Mouse (Mus musculus): ENCODE results near the gene Dnajc11. TPM values are rescaled to one million over a fixed set of nuclear protein-coding genes. Genes with fewer than 3 reads are reported as not detected.
A peak's percentile ranks its signal among the peaks of the same experiment; 100 is the strongest.

Dnajc11 gene
- polyA plus RNA-seq, 1 experiment from 2014 or later, result 23.0 TPM

- Histone ChIP-seq H3K9ac (replicated peaks; ENCODE audit: low read depth) (no peak overlapping the region), H3K36me3 (ENCODE audit: insufficient read depth, low read length) (no peaks in the 10 kb centered on the region), H3K4me1 (ENCODE audit: insufficient read depth, low read depth, low read length) (peaks cover 12% of the 10 kb centered on the region), H3K4me2 (replicated peaks; ENCODE audit: low read depth, low read length) (no peak overlapping the region), H3K4me3 (ENCODE audit: low read depth, low read length) (no peak overlapping the region), H3K27ac (ENCODE audit: low read length) (no peak overlapping the region), H3K27me3 (replicated peaks; ENCODE audit: insufficient read depth, low read length) (no peaks in the 10 kb centered on the region), H3K9me3 (ENCODE audit: low read length) (no peaks in the 10 kb centered on the region)
- TF ChIP-seq CTCF (IDR thresholded peaks at IDR 0.05) (no peak), EP300 (IDR thresholded peaks at IDR 0.05) (no peak)
- no peak for DNase-seq (ENCODE audit: low spot score)
- ATAC-seq, result no peak
- WGBS, result 72% methylated on average over 4 of the region's 4 CpGs
Measured at GRCm38 (mm10) chr4:151905621-151906020, 27.9 kb upstream of the Dnajc11 start.

GRCm38 (mm10) chr4:151907577-151908343, 25.7 kb upstream of the Dnajc11 start:
- Histone ChIP-seq H3K36me3 (ENCODE audit: insufficient read depth, low read length) (no peaks in the 10 kb centered on the region), H3K27me3 (replicated peaks; ENCODE audit: insufficient read depth, low read length) (no peaks in the 10 kb centered on the region), H3K27ac (ENCODE audit: low read length) (no peak overlapping the region), H3K4me1 (ENCODE audit: insufficient read depth, low read depth, low read length) (peaks cover 7% of the 10 kb centered on the region), H3K4me2 (replicated peaks; ENCODE audit: low read depth, low read length) (no peak overlapping the region), H3K4me3 (ENCODE audit: low read depth, low read length) (no peak overlapping the region), H3K9me3 (ENCODE audit: low read length) (no peaks in the 10 kb centered on the region), H3K9ac (replicated peaks; ENCODE audit: low read depth) (no peak overlapping the region)
- no peak for ATAC-seq
- 61% methylated on average over 26 of the region's 26 CpGs for WGBS
- no peak for DNase-seq (ENCODE audit: low spot score)
- TF ChIP-seq CTCF (IDR thresholded peaks at IDR 0.05) (no peak), EP300 (IDR thresholded peaks at IDR 0.05) (no peak)

GRCm38 (mm10) chr4:151908809-151909208, 24.7 kb upstream of the Dnajc11 start:
- Histone ChIP-seq H3K9ac (replicated peaks; ENCODE audit: low read depth) (no peak overlapping the region), H3K36me3 (ENCODE audit: insufficient read depth, low read length) (no peaks in the 10 kb centered on the region), H3K27me3 (replicated peaks; ENCODE audit: insufficient read depth, low read length) (no peaks in the 10 kb centered on the region), H3K4me1 (ENCODE audit: insufficient read depth, low read depth, low read length) (no peaks in the 10 kb centered on the region; the same call in 1 of the 2 replicates), H3K9me3 (ENCODE audit: low read length) (no peaks in the 10 kb centered on the region), H3K4me3 (ENCODE audit: low read depth, low read length) (no peak overlapping the region), H3K27ac (ENCODE audit: low read length) (no peak overlapping the region), H3K4me2 (replicated peaks; ENCODE audit: low read depth, low read length) (no peak overlapping the region)
- TF ChIP-seq CTCF (IDR thresholded peaks at IDR 0.05), result no peak
- no peak for TF ChIP-seq EP300 (IDR thresholded peaks at IDR 0.05)
- DNase-seq (ENCODE audit: low spot score) (no peak), ATAC-seq (no peak)
- WGBS, result 71% methylated on average over 8 of the region's 8 CpGs

- TF ChIP-seq EP300 (IDR thresholded peaks at IDR 0.05) (no peak), CTCF (IDR thresholded peaks at IDR 0.05) (no peak)
- H3K4me3 ChIP-seq (ENCODE audit: low read depth, low read length), result no peak overlapping the region
- no peaks in the 10 kb centered on the region for H3K36me3 ChIP-seq (ENCODE audit: insufficient read depth, low read length)
- no peak overlapping the region for H3K4me2 ChIP-seq (replicated peaks; ENCODE audit: low read depth, low read length)
- no peak for DNase-seq (ENCODE audit: low spot score)
- H3K4me1 ChIP-seq (ENCODE audit: insufficient read depth, low read depth, low read length), result no peaks in the 10 kb centered on the region
- H3K27me3 ChIP-seq (replicated peaks; ENCODE audit: insufficient read depth, low read length), result no peaks in the 10 kb centered on the region
- no peak overlapping the region for H3K27ac ChIP-seq (ENCODE audit: low read length)
- 85% methylated on average over 10 of the region's 11 CpGs for WGBS
- H3K9me3 ChIP-seq (ENCODE audit: low read length), result no peaks in the 10 kb centered on the region
- ATAC-seq, result no peak
- no peak overlapping the region for H3K9ac ChIP-seq (replicated peaks; ENCODE audit: low read depth)
Measured at GRCm38 (mm10) chr4:151916271-151916670, 17.2 kb upstream of the Dnajc11 start.

GRCm38 (mm10) chr4:151919135-151919840, 14.2 kb upstream of the Dnajc11 start:
- H3K4me3 ChIP-seq (ENCODE audit: low read depth, low read length), result no peak overlapping the region
- H3K9me3 ChIP-seq (ENCODE audit: low read length), result no peaks in the 10 kb centered on the region
- no peaks in the 10 kb centered on the region for H3K4me1 ChIP-seq (ENCODE audit: insufficient read depth, low read depth, low read length)
- H3K36me3 ChIP-seq (ENCODE audit: insufficient read depth, low read length), result no peaks in the 10 kb centered on the region
- TF ChIP-seq CTCF (IDR thresholded peaks at IDR 0.05) (no peak), EP300 (IDR thresholded peaks at IDR 0.05) (no peak)
- ATAC-seq (no peak), DNase-seq (ENCODE audit: low spot score) (no peak)
- 51% methylated on average over 20 of the region's 20 CpGs for WGBS
- no peak overlapping the region for H3K4me2 ChIP-seq (replicated peaks; ENCODE audit: low read depth, low read length)
- H3K27ac ChIP-seq (ENCODE audit: low read length), result no peak overlapping the region
- no peak overlapping the region for H3K9ac ChIP-seq (replicated peaks; ENCODE audit: low read depth)
- H3K27me3 ChIP-seq (replicated peaks; ENCODE audit: insufficient read depth, low read length), result no peaks in the 10 kb centered on the region

- TF ChIP-seq CTCF (IDR thresholded peaks at IDR 0.05), result peak; percentile 85
- no peak for TF ChIP-seq EP300 (IDR thresholded peaks at IDR 0.05)
- Histone ChIP-seq H3K4me2 (replicated peaks; ENCODE audit: low read depth, low read length) (peak overlapping the region; percentile 41), H3K36me3 (ENCODE audit: insufficient read depth, low read length) (no peaks in the 10 kb centered on the region), H3K27ac (ENCODE audit: low read length) (no peak overlapping the region), H3K4me3 (ENCODE audit: low read depth, low read length) (no peak overlapping the region), H3K4me1 (ENCODE audit: insufficient read depth, low read depth, low read length) (no peaks in the 10 kb centered on the region), H3K9ac (replicated peaks; ENCODE audit: low read depth) (no peak overlapping the region), H3K27me3 (replicated peaks; ENCODE audit: insufficient read depth, low read length) (no peaks in the 10 kb centered on the region), H3K9me3 (ENCODE audit: low read length) (no peaks in the 10 kb centered on the region)
- peak; percentile 68 for ATAC-seq
- WGBS, result 12% methylated on average over 16 of the region's 16 CpGs
- DNase-seq (ENCODE audit: low spot score), result peak; percentile 78
Measured at GRCm38 (mm10) chr4:151919900-151920643, 13.4 kb upstream of the Dnajc11 start.

All from lung, postnatal 0 days (tissue).